Mouse (Mus musculus) brain, embryonic 14.5 days (tissue): ENCODE data around the gene Il27ra.

Source experiments
- CTCF ChIP-seq: fragments of 200-500 bp; IDR thresholded peaks from 2 replicates; pipeline ENCODE4 v1.5.1; 2012; ENCODE audit warnings: inconsistent platforms, mild to moderate bottlenecking, moderate library complexity, borderline replicate concordance; ENCODE audit not compliant: insufficient read depth, insufficient read length; ENCODE audit errors: extremely low read depth
- POLR2A ChIP-seq: fragments of 200-500 bp; IDR thresholded peaks from 2 replicates; pipeline ENCODE4 v1.6.1; 2012; ENCODE audit warnings: mild to moderate bottlenecking, inconsistent platforms, borderline replicate concordance; ENCODE audit not compliant: poor library complexity, insufficient read depth, insufficient read length, severe bottlenecking; ENCODE audit errors: extremely low read depth

DNA sequence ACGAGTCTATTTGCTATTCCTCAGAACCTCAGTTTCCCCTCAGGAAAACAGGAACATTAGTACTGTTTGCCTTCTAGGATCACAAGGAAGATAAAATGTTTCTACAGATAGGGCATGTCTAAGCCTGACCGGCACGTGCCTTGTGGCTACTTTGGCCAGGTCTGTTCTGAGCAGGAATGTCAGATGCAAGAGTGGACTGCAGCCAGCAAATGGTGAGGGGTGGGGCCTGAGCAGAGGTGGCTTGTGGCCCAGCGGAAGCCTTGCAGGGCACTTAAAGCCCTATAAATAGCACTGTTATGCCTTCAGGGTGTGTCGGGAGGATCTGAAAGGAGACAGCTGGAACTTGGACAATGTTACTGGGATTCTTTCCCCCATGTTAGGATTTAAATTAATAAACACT, 19.3 kb downstream of the Il27ra start:
- no peak for TF ChIP-seq CTCF
- no peak for TF ChIP-seq POLR2A
